Mouse (Mus musculus) ES-E14 (cell line): ENCODE measurements around the gene Spop.

ENCODE experiments used
- HCFC1 ChIP-seq: IDR thresholded peaks from 2 replicates; pipeline ENCODE4 v1.6.1; 2012; ENCODE audit warnings: low read length, inconsistent platforms, borderline replicate concordance; ENCODE audit not compliant: insufficient read depth
- ZNF384 ChIP-seq: IDR thresholded peaks from 2 replicates; pipeline ENCODE4 v1.6.1; 2012; ENCODE audit warnings: low read depth, low read length, inconsistent platforms

GRCm38 (mm10) chr11:95384319-95384972 lies 29.4 kb upstream of the Spop start, which contains the start of gene Slc35b1:
- TF ChIP-seq ZNF384: peak; percentile 100
- peak; percentile 80 for TF ChIP-seq HCFC1
